Mouse (Mus musculus): ENCODE results near the gene Ldb2.

GRCm38 (mm10) chr5:44538000-44538395, 261.5 kb downstream of the Ldb2 start:
- TF ChIP-seq CTCF (IDR thresholded peaks at IDR 0.05; ENCODE audit: low read depth, low read length) (no peak), EP300 (IDR thresholded peaks at IDR 0.05; ENCODE audit: insufficient read depth, low read depth, low read length) (no peak), POLR2A (IDR thresholded peaks at IDR 0.05; ENCODE audit: insufficient read depth, low read length) (no peak)

All from ES-Bruce4 (cell line).